Mouse (Mus musculus): ENCODE results near the gene Rgs1.

- TF ChIP-seq CTCF (IDR thresholded peaks at IDR 0.05; ENCODE audit: low read depth, low read length) (no peak), POLR2A (IDR thresholded peaks at IDR 0.05; ENCODE audit: borderline replicate concordance, low read depth, low read length) (no peak)
Observed at GRCm38 (mm10) chr1:144206281-144207061, 42.6 kb downstream of the Rgs1 start.
